Mouse (Mus musculus) ovary, postnatal 10 days (tissue): ENCODE results near the gene Aqp2.

Source experiments
- DNase-seq: peaks from one replicate; pipeline ENCODE4 v3.0.0; 2022; ENCODE audit warnings: low spot score

Gene Aqp2

DNA sequence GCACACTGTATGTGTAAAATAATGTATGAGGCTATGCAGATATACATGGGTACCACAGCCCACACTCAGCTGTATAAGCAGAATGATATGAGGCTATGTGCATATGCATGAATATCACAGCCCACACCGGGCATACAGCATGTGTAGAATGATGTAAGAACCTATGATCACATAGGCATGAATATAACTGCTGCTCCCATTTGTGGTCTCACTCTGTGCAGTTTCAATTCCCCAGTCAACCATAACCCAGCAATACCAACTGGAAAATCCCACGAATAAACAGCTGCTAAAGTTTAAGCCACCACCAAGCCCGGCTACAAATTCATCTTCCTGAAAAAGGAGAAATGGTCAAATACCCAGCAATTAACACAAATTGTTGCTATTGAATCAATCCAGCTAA lies 39.7 kb downstream of the Aqp2 start:
- no peak for DNase-seq

DNA sequence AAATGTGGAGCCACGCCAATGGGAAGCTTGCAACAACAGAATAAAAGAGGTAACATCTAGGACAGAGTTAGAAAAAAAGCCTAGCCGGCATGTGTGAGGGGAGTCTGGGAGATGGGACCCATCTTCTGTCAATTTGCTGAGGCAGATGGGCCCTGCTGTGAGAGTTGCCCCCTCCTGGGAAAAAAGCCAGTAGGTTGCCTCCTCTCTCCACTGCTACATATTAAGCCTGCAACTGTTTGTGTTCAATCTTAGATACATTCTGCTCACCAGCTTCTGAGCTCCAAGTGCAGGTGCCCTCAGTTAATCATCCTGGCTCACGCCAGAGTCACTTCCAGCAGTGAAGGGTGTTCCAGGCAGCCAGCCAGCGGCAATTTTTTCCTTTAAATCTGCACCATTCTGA lies 41.0 kb downstream of the Aqp2 start:
- DNase-seq = no peak

DNA sequence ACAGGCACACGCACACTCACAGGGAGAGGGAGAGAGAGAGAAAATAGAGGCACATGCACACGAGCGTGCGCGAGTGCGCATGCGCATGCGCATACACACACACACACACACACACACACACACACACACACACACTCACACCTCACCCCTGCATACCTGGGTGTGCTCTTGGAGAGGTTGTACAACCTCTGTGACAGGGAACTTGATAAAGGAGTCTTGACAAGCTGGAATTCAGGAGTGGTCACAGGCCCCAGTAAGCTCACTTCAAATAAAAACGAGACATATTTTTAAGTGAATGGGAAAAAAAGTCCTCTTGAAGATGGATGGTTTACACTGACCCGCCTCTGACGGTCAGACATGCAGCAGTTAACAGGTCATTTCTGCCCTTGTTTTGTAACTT lies 43.2 kb downstream of the Aqp2 start:
- DNase-seq = no peak

DNA sequence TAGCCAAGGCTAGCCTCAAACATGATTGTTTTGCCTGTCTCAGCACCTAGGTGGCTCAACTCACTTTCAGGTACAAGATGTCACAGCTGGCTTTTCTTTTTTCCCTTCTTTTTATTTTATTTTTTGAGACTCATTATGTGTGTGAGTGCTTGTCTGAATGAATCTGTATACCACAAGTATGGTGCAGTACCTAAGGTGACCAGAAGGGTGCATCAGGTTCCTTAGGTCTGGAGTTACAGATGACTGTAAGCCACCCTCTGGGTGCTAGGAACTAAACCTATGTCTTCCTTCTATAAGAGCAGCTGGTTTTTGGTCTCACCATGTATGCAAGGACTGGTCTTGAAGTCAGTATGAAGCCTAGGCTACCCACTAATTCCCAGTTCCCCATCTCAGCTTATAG lies 52.8 kb downstream of the Aqp2 start:
- no peak for DNase-seq
